Mouse (Mus musculus): ENCODE results near the gene Muc1. TPM values are rescaled to one million over a fixed set of nuclear protein-coding genes. Genes with fewer than 3 reads are reported as not detected.

The Muc1 gene
- total RNA-seq, 2 experiments from 2014 or later: 0.89 to 0.91 TPM

- DNase-seq (ENCODE audit: extremely low spot score in 1 of 2, low spot score in 1 of 2): no peak
Measured at GRCm38 (mm10) chr3:89262417-89262816, 33.6 kb downstream of the Muc1 start.

DNA sequence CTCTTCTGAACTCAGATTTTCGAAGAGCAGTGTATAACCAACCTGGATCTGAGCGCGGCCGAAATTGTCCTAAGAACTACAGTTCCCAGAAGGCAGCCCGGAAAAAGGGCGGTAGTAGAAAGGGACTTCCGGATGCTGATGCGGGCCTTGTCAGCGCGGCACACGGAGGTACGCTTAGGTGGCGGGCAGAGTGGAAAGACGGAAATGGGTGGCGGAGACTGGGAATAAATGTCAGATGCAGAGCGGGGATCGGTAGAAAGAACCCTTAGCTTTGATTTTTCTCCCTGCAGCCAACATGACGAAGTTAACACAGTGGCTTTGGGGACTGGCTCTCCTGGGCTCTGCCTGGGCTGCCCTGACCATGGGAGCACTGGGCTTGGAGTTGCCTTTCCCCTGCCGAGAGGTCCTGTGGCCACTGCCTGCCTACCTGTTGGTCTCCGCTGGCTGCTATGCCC is 37.6 kb downstream of the Muc1 start:
- peak; percentile 58 to 66 for DNase-seq (ENCODE audit: extremely low spot score in 1 of 2, low spot score in 1 of 2)

GRCm38 (mm10) chr3:89268916-89269315 is 40.1 kb downstream of the Muc1 start:
- no peak for DNase-seq (ENCODE audit: extremely low spot score in 1 of 2, low spot score in 1 of 2)

DNA sequence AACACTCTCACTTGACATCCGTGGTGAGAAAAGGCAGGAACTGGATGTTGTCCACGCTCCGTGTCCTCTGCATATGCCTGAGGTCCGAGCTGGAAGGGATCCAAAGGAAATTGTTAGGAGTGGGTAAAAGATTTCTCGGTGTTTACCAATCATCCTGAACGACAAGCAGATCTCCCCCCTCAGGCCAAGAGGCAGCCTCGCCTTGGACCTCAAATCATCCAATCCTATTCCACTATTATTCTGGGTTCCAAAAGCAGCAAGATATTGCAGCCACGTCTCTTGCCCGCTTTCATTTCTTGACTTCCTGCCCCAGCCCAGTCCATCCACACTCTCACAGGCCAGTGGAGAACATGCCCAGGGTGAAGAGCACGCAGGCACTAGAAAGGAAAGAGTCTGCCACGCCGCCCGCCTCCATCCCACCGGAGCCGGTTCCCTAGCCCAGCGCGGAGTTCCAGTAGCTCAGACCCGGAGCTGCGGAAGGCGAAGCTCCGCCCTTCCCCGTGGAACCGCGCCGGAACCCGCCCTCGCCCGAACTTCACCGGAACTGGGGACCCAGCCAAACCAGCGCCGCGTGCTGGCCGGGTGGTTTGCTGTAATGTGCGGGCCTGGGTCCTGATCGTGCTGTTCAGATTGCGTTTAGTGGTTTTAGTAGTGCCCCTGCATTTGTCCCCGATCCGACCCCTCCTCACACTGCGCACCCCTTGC is 41.3 kb downstream of the Muc1 start, which contains the start of gene Slc50a1:
Slc50a1 (minus strand) TSS at position 520 of the 705 bp plus-strand sequence.
- DNase-seq (ENCODE audit: extremely low spot score in 1 of 2, low spot score in 1 of 2): peak; percentile 83 to 84

GRCm38 (mm10) chr3:89270891-89271290 is 42.0 kb downstream of the Muc1 start:
- DNase-seq (ENCODE audit: extremely low spot score in 1 of 2, low spot score in 1 of 2): peak in 1 of 2 experiments; percentile 44

DNA sequence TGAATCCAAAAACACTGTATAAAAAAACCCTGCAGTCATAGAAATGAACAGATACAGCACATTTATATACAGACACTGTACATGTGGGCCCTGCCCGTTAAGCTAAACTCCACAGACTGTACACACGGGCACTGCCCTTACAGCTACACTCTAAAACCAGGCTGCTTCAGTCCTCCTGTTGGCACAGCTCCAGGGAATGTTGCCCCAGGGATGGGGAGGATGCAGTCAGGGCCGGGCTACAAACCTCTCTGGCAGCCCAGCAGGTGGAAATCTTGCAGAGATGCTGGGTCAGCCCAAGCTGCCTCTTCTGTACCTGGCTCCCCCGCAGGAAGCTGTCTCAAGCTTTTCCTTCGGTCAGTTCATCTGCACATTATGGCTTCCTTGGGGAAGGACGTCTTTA is 42.9 kb downstream of the Muc1 start:
- DNase-seq (ENCODE audit: extremely low spot score in 1 of 2, low spot score in 1 of 2): no peak

DNA sequence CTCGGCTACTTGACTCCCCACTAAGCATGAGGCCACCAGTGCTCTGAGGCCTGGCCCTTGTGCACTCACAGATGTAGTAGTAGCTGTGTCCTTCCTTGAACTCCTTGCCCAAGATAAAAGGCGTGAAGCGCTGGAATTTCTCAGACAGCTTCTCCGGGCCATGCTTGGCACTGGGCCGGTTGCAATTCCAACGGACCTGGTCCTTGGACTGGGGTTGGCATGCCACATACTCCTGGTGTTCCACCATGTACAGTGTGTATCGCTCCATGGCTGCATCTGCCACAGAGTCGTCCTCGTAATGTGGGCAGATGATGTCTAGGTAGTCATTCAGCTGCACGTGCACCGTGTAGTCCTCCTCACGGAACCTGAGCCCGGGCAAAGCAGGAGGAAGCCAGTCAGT is 47.2 kb downstream of the Muc1 start:
- DNase-seq (ENCODE audit: extremely low spot score in 1 of 2, low spot score in 1 of 2): no peak

DNA sequence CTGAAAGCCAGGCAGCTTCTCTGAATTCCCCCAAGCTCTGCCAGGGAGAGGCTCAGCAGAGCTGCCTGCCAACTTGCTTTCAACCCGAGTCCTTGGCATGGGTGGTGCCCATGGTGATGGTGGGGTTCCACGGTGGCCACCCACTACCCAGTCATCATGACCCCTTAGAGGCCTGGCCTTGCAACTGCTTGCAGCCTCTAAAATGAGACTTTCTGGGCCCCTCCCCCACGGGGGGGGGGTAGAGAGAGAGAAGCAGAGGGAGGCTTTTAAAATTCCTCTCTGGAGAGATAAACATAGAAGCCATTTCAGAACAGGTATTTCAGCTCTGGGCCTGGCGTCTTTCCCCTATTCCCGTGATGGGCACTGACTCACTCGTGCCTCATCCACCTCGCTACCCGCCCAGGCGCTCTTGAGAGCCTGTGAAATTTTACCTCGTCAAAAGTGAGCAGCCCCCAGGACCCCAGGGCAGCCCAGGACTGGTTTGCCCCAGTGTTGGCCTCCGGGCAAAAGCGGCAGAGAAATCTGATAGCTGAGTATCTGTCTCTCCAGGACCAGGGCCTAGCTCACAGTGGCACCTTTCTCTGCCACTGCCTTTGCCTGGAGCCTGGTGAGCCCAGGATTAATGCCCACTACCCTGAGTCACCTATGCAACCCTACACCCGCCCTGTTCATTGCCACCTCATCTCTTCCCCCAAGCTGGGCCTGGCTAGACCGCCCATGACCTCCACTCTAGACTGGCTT is 48.6 kb downstream of the Muc1 start:
- peak in 1 of 2 experiments; percentile 19 for DNase-seq (ENCODE audit: extremely low spot score in 1 of 2, low spot score in 1 of 2)

DNA sequence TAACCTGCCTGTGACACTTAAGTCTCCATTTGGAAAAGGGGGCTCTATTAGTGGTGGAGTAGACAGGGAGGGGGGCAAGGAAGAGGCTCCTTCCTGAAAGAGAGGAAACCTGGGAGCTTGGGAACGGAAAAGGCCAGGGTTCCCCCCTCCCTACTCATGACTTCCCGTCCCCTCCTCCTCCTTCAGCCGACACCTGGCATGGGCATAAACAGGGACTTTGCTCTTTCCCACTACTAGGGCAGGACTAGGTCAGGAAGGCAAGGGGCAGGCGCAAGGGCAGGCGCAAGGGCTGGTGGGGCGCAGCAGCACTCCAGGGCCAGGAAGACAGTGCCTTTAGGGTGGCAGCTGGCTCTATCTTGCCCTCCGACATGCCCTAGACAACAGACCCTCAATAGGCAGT is 49.2 kb downstream of the Muc1 start:
- no peak for DNase-seq (ENCODE audit: extremely low spot score in 1 of 2, low spot score in 1 of 2)

GRCm38 (mm10) chr3:89278643-89279042 is 49.8 kb downstream of the Muc1 start:
- no peak for DNase-seq (ENCODE audit: extremely low spot score in 1 of 2, low spot score in 1 of 2)

- peak; percentile 59 to 66 for DNase-seq (ENCODE audit: extremely low spot score in 1 of 2, low spot score in 1 of 2)
Measured at GRCm38 (mm10) chr3:89279153-89279890, 50.5 kb downstream of the Muc1 start.

DNA sequence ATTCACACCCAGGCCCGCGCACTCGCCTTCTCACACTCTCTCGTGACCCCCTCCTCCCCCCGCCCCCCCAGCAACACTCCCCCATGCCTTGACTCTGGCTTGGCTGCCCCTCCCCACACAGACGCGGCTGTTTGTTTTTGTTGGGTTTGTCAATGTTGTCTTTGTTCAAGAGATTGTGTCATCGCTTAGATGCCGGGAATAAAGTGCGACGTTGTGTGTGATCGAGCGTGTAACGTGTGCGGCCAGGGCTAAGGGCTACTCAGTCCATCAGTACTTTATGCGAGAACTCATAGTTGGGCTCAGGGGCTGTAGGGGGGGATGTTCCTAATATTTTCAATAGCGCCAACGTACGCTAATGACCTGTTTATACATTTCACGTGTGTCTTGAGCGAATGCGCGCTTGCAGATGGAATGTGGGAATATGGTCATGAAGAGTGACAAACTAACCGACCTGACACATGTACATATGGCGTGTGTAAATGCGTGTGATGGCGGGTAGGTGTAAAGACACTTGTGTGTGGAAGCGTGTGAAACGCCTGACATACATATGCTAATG is 51.3 kb downstream of the Muc1 start:
- DNase-seq (ENCODE audit: extremely low spot score in 1 of 2, low spot score in 1 of 2): peak in 1 of 2 experiments; percentile 18

- DNase-seq (ENCODE audit: extremely low spot score in 1 of 2, low spot score in 1 of 2): peak; percentile 33 to 36
Measured at GRCm38 (mm10) chr3:89280606-89281511, 52.0 kb downstream of the Muc1 start, which contains the start of gene Efna1. Efna1 (minus strand) TSS chr3:89281142.

DNA sequence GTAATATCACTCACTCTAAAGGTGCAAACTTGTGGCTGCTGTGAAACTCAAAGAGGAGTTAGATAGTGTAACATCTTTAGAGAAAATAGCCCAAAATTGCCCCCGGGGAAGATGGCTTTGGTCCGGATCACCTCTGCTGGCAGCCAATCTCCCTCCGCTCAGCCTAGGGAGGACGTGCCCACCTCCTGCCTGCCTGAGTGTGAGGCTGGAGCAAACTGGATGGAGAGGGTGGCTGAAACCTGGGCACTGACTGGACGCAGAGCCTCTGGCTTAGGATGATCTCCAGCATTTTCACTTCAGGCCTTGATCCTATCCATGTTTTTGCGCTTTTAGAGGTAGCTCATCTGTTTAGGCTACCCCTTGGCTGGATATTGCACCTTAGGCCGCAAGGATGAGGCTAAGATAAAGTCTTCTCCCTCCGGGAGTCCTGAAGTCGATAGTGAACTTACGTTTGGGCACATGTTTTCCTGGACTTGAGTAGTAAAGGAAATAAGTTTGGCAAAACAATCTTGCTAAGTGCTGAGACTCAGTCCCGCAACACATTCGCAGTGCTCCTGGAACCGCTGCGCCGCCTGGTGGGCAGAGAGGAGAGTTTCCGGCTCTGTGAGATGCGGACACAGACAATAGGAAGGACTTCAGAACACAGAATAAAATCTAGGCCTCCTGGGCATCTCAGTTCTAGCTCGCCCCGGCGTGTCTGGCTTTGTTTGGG is 52.9 kb downstream of the Muc1 start:
- DNase-seq (ENCODE audit: extremely low spot score in 1 of 2, low spot score in 1 of 2): peak; percentile 75 to 87

- DNase-seq (ENCODE audit: extremely low spot score in 1 of 2, low spot score in 1 of 2): no peak
Measured at GRCm38 (mm10) chr3:89282291-89282643, 53.4 kb downstream of the Muc1 start.
